Mouse (Mus musculus): ENCODE data around the gene Ackr3. TPM values are rescaled to one million over a fixed set of nuclear protein-coding genes. Genes with fewer than 3 reads are reported as not detected.

Ackr3 gene
- polyA plus RNA-seq, 1 experiment from 2014 or later = 11.1 TPM

GRCm38 (mm10) chr1:90201246-90201645 is 2.5 kb upstream of the Ackr3 start:
- no peak for DNase-seq (ENCODE audit: low spot score)
- Histone ChIP-seq H3K4me2 (replicated peaks) (no peak overlapping the region), H3K4me1 (replicated peaks; ENCODE audit: control insufficient read depth, insufficient read depth, low read length) (peaks cover 16% of the 10 kb centered on the region; the same call in 1 of the 2 replicates), H3K36me3 (replicated peaks; ENCODE audit: control insufficient read depth, insufficient read depth) (no peaks in the 10 kb centered on the region), H3K27me3 (ENCODE audit: control insufficient read depth, insufficient read depth, low read length) (peaks cover 11% of the 10 kb centered on the region; the same call in 1 of the 2 replicates), H3K9ac (no peak overlapping the region), H3K9me3 (ENCODE audit: control insufficient read depth, low read length) (no peaks in the 10 kb centered on the region), H3K27ac (no peak overlapping the region), H3K4me3 (replicated peaks; ENCODE audit: low read length) (no peak overlapping the region)
- 90% methylated on average over 5 of the region's 5 CpGs for WGBS
- ATAC-seq (ENCODE audit: low FRiP score) = no peak

- H3K27ac ChIP-seq = no peak overlapping the region
- no peaks in the 10 kb centered on the region for H3K9me3 ChIP-seq (ENCODE audit: control insufficient read depth, low read length)
- H3K27me3 ChIP-seq (ENCODE audit: control insufficient read depth, insufficient read depth, low read length) = peaks cover 11% of the 10 kb centered on the region; the same call in 1 of the 2 replicates
- H3K36me3 ChIP-seq (replicated peaks; ENCODE audit: control insufficient read depth, insufficient read depth) = no peaks in the 10 kb centered on the region
- H3K9ac ChIP-seq = no peak overlapping the region
- H3K4me3 ChIP-seq (replicated peaks; ENCODE audit: low read length) = no peak overlapping the region
- ATAC-seq (ENCODE audit: low FRiP score) (no peak), DNase-seq (ENCODE audit: low spot score) (no peak)
- H3K4me2 ChIP-seq (replicated peaks) = no peak overlapping the region
- WGBS = 55% methylated on average over 2 of the region's 2 CpGs
- H3K4me1 ChIP-seq (replicated peaks; ENCODE audit: control insufficient read depth, insufficient read depth, low read length) = peaks cover 17% of the 10 kb centered on the region
Measured at GRCm38 (mm10) chr1:90201655-90202054, 2.1 kb upstream of the Ackr3 start.

GRCm38 (mm10) chr1:90202207-90202978 is 1.4 kb upstream of the Ackr3 start:
- ATAC-seq (ENCODE audit: low FRiP score) (peak; percentile 46; the same call in 1 of the 2 replicates), DNase-seq (ENCODE audit: low spot score) (peak; percentile 67)
- H3K27ac ChIP-seq = no peak overlapping the region
- no peaks in the 10 kb centered on the region for H3K36me3 ChIP-seq (replicated peaks; ENCODE audit: control insufficient read depth, insufficient read depth)
- H3K9ac ChIP-seq = peak overlapping the region; percentile 22; the same call in 1 of the 2 replicates
- peak overlapping the region; percentile 10; the same call in 1 of the 2 replicates for H3K4me2 ChIP-seq (replicated peaks)
- H3K9me3 ChIP-seq (ENCODE audit: control insufficient read depth, low read length) = no peaks in the 10 kb centered on the region
- H3K4me1 ChIP-seq (replicated peaks; ENCODE audit: control insufficient read depth, insufficient read depth, low read length) = peaks cover 25% of the 10 kb centered on the region
- peaks cover 11% of the 10 kb centered on the region; the same call in 1 of the 2 replicates for H3K27me3 ChIP-seq (ENCODE audit: control insufficient read depth, insufficient read depth, low read length)
- 6% methylated on average over 23 of the region's 23 CpGs for WGBS
- H3K4me3 ChIP-seq (replicated peaks; ENCODE audit: low read length) = no peak overlapping the region

- H3K4me1 ChIP-seq (replicated peaks; ENCODE audit: control insufficient read depth, insufficient read depth, low read length) = peaks cover 33% of the 10 kb centered on the region
- H3K9me3 ChIP-seq (ENCODE audit: control insufficient read depth, low read length) = no peaks in the 10 kb centered on the region
- peak overlapping the region; percentile 57 for H3K4me2 ChIP-seq (replicated peaks)
- H3K9ac ChIP-seq = peak overlapping the region; percentile 63; the same call in 1 of the 2 replicates
- H3K4me3 ChIP-seq (replicated peaks; ENCODE audit: low read length) = peak overlapping the region; percentile 39; the same call in 1 of the 2 replicates
- H3K27me3 ChIP-seq (ENCODE audit: control insufficient read depth, insufficient read depth, low read length) = peaks cover 11% of the 10 kb centered on the region; the same call in 1 of the 2 replicates
- ATAC-seq (ENCODE audit: low FRiP score) (no peak), DNase-seq (ENCODE audit: low spot score) (no peak)
- H3K36me3 ChIP-seq (replicated peaks; ENCODE audit: control insufficient read depth, insufficient read depth) = no peaks in the 10 kb centered on the region
- 6% methylated on average over 11 of the region's 11 CpGs for WGBS
- no peak overlapping the region for H3K27ac ChIP-seq
Measured at GRCm38 (mm10) chr1:90203341-90203740, 439 bp upstream of the Ackr3 start.

- ATAC-seq (ENCODE audit: low FRiP score) = no peak
- Histone ChIP-seq H3K27me3 (ENCODE audit: control insufficient read depth, insufficient read depth, low read length) (peaks cover 11% of the 10 kb centered on the region; the same call in 1 of the 2 replicates), H3K9ac (peak overlapping the region; percentile 63), H3K36me3 (replicated peaks; ENCODE audit: control insufficient read depth, insufficient read depth) (no peaks in the 10 kb centered on the region), H3K4me2 (replicated peaks) (peak overlapping the region; percentile 57), H3K9me3 (ENCODE audit: control insufficient read depth, low read length) (no peaks in the 10 kb centered on the region), H3K27ac (peak overlapping the region; percentile 66), H3K4me1 (replicated peaks; ENCODE audit: control insufficient read depth, insufficient read depth, low read length) (peaks cover 42% of the 10 kb centered on the region), H3K4me3 (replicated peaks; ENCODE audit: low read length) (peak overlapping the region; percentile 39)
- DNase-seq (ENCODE audit: low spot score) = no peak
- WGBS = 30% methylated on average over 1 of the region's 1 CpGs
Measured at GRCm38 (mm10) chr1:90204821-90205220, 1.0 kb downstream of the Ackr3 start.

GRCm38 (mm10) chr1:90205223-90205622 is 1.4 kb downstream of the Ackr3 start:
- DNase-seq (ENCODE audit: low spot score) (peak; percentile 77), ATAC-seq (ENCODE audit: low FRiP score) (no peak)
- H3K9me3 ChIP-seq (ENCODE audit: control insufficient read depth, low read length) = no peaks in the 10 kb centered on the region
- WGBS = 2% methylated on average over 6 of the region's 6 CpGs
- H3K4me1 ChIP-seq (replicated peaks; ENCODE audit: control insufficient read depth, insufficient read depth, low read length) = peaks cover 43% of the 10 kb centered on the region
- peak overlapping the region; percentile 66 for H3K27ac ChIP-seq
- no peaks in the 10 kb centered on the region for H3K36me3 ChIP-seq (replicated peaks; ENCODE audit: control insufficient read depth, insufficient read depth)
- peak overlapping the region; percentile 39 for H3K4me3 ChIP-seq (replicated peaks; ENCODE audit: low read length)
- peak overlapping the region; percentile 63 for H3K9ac ChIP-seq
- H3K27me3 ChIP-seq (ENCODE audit: control insufficient read depth, insufficient read depth, low read length) = peaks cover 11% of the 10 kb centered on the region; the same call in 1 of the 2 replicates
- peak overlapping the region; percentile 57 for H3K4me2 ChIP-seq (replicated peaks)

GRCm38 (mm10) chr1:90206684-90207083 is 2.9 kb downstream of the Ackr3 start:
- 25% methylated on average over 3 of the region's 3 CpGs for WGBS
- H3K4me1 ChIP-seq (replicated peaks; ENCODE audit: control insufficient read depth, insufficient read depth, low read length) = peaks cover 50% of the 10 kb centered on the region
- H3K27ac ChIP-seq = no peak overlapping the region
- peak overlapping the region; percentile 39 for H3K4me3 ChIP-seq (replicated peaks; ENCODE audit: low read length)
- no peaks in the 10 kb centered on the region for H3K9me3 ChIP-seq (ENCODE audit: control insufficient read depth, low read length)
- ATAC-seq (ENCODE audit: low FRiP score) (no peak), DNase-seq (ENCODE audit: low spot score) (no peak)
- H3K4me2 ChIP-seq (replicated peaks) = peak overlapping the region; percentile 57
- H3K36me3 ChIP-seq (replicated peaks; ENCODE audit: control insufficient read depth, insufficient read depth) = no peaks in the 10 kb centered on the region
- peaks cover 6% of the 10 kb centered on the region; the same call in 1 of the 2 replicates for H3K27me3 ChIP-seq (ENCODE audit: control insufficient read depth, insufficient read depth, low read length)
- peak overlapping the region; percentile 29; the same call in 1 of the 2 replicates for H3K9ac ChIP-seq

GRCm38 (mm10) chr1:90207279-90207678 is 3.5 kb downstream of the Ackr3 start:
- Histone ChIP-seq H3K4me1 (replicated peaks; ENCODE audit: control insufficient read depth, insufficient read depth, low read length) (peaks cover 49% of the 10 kb centered on the region), H3K9ac (no peak overlapping the region), H3K27ac (no peak overlapping the region), H3K9me3 (ENCODE audit: control insufficient read depth, low read length) (no peaks in the 10 kb centered on the region), H3K4me3 (replicated peaks; ENCODE audit: low read length) (peak overlapping the region; percentile 39; the same call in 1 of the 2 replicates), H3K36me3 (replicated peaks; ENCODE audit: control insufficient read depth, insufficient read depth) (no peaks in the 10 kb centered on the region), H3K27me3 (ENCODE audit: control insufficient read depth, insufficient read depth, low read length) (peaks cover 6% of the 10 kb centered on the region; the same call in 1 of the 2 replicates), H3K4me2 (replicated peaks) (peak overlapping the region; percentile 57)
- ATAC-seq (ENCODE audit: low FRiP score) = no peak
- 44% methylated on average over 6 of the region's 6 CpGs for WGBS
- DNase-seq (ENCODE audit: low spot score) = no peak

GRCm38 (mm10) chr1:90207739-90208502 is 4.1 kb downstream of the Ackr3 start:
- Histone ChIP-seq H3K36me3 (replicated peaks; ENCODE audit: control insufficient read depth, insufficient read depth) (no peaks in the 10 kb centered on the region), H3K9ac (no peak overlapping the region), H3K27me3 (ENCODE audit: control insufficient read depth, insufficient read depth, low read length) (peaks cover 5% of the 10 kb centered on the region; the same call in 1 of the 2 replicates), H3K4me3 (replicated peaks; ENCODE audit: low read length) (no peak overlapping the region), H3K4me2 (replicated peaks) (peak overlapping the region; percentile 57), H3K27ac (0 out of 2 replicates have a peak overlapping the region, but pooled peaks have one; percentile 39), H3K9me3 (ENCODE audit: control insufficient read depth, low read length) (no peaks in the 10 kb centered on the region), H3K4me1 (replicated peaks; ENCODE audit: control insufficient read depth, insufficient read depth, low read length) (peaks cover 44% of the 10 kb centered on the region)
- WGBS = 51% methylated on average over 6 of the region's 6 CpGs
- DNase-seq (ENCODE audit: low spot score) = no peak
- no peak for ATAC-seq (ENCODE audit: low FRiP score)

All from hindbrain, embryonic 14.5 days (tissue).